Mouse (Mus musculus) ES-Bruce4 (cell line): ENCODE results near the gene Ino80d. TPM values are rescaled to one million over a fixed set of nuclear protein-coding genes. Genes with fewer than 3 reads are reported as not detected.

Source experiments
- H3K27ac ChIP-seq: 2 replicates; pipeline ENCODE4 v1.5.1; 2012; ENCODE audit warnings: low read length, inconsistent platforms; ENCODE audit not compliant: insufficient read depth
- H3K27me3 ChIP-seq: 2 replicates; pipeline ENCODE4 v1.6.1; 2012; ENCODE audit warnings: mild to moderate bottlenecking, low read length, inconsistent platforms; ENCODE audit not compliant: control insufficient read depth, poor library complexity, insufficient read depth, severe bottlenecking
- H3K36me3 ChIP-seq: 2 replicates; pipeline ENCODE4 v1.6.1; 2012; ENCODE audit warnings: inconsistent platforms, mild to moderate bottlenecking, low read length, moderate library complexity; ENCODE audit not compliant: control insufficient read depth, poor library complexity, insufficient read depth, severe bottlenecking
- H3K4me1 ChIP-seq: one replicate; pipeline ENCODE4 v1.8.1; 2011; ENCODE audit warnings: low read length; ENCODE audit not compliant: control insufficient read depth, insufficient read depth
- H3K4me3 ChIP-seq: 2 replicates; pipeline ENCODE4 v1.5.1; 2011; ENCODE audit warnings: low read depth, mild to moderate bottlenecking, low read length
- H3K9ac ChIP-seq: 2 replicates; pipeline ENCODE4 v1.6.1; 2012; ENCODE audit warnings: low read depth, mild to moderate bottlenecking, inconsistent platforms; ENCODE audit not compliant: poor library complexity, severe bottlenecking
- H3K9me3 ChIP-seq: replicated peaks from 2 replicates; pipeline ENCODE4 v1.6.1; 2012; ENCODE audit warnings: mild to moderate bottlenecking, low read length, inconsistent platforms; ENCODE audit not compliant: control insufficient read depth, poor library complexity, insufficient read depth, severe bottlenecking
- CTCF ChIP-seq: IDR thresholded peaks from one replicate; pipeline ENCODE4 v1.8.1; 2011; ENCODE audit warnings: low read depth, low read length
- EP300 ChIP-seq: IDR thresholded peaks from 2 replicates; pipeline ENCODE4 v1.6.1; 2011; ENCODE audit warnings: low read depth, low read length; ENCODE audit not compliant: insufficient read depth
- POLR2A ChIP-seq: IDR thresholded peaks from one replicate; pipeline ENCODE4 v1.8.1; 2011; ENCODE audit warnings: low read length; ENCODE audit not compliant: insufficient read depth
- polyA plus RNA-seq: library from polyadenylated mRNA; stranded (reverse); fragments of >200 nt; gene quantifications from 2 replicates; pipeline ENCODE4 v1.2.4, GENCODE M21; 2011; ENCODE audit warnings: low read depth; ENCODE audit not compliant: missing spikeins, insufficient read depth, insufficient read length

Gene Ino80d
- polyA plus RNA-seq, 1 experiment, result 31.4 TPM

DNA sequence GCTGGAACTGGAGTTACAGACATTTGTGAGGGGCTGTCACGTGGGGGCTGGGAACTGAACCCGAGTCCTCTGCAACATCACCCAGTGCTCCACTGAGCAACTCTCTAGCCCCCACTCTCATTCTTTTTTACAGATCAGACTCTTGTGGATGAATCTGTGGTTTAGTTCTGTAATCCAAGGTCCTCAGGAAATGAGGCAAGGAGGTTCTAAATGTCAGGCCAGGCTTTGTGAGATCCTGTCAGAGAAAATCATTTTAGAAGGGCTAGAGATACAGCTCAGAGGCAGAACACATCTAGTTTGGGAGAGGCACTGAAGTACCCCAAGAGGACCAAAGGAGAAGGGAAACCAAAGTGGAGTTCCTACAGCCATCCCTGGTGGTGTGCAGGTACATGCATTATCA lies 16.4 kb upstream of the Ino80d start:
- Histone ChIP-seq H3K4me1 (peaks cover 4% of the 10 kb centered on the region), H3K4me3 (no peak overlapping the region), H3K9me3 (no peaks in the 10 kb centered on the region), H3K27ac (peak overlapping the region; percentile 57; the same call in 1 of the 2 replicates), H3K9ac (no peak overlapping the region), H3K27me3 (no peaks in the 10 kb centered on the region), H3K36me3 (no peaks in the 10 kb centered on the region)
- TF ChIP-seq CTCF (no peak), EP300 (no peak), POLR2A (no peak)

DNA sequence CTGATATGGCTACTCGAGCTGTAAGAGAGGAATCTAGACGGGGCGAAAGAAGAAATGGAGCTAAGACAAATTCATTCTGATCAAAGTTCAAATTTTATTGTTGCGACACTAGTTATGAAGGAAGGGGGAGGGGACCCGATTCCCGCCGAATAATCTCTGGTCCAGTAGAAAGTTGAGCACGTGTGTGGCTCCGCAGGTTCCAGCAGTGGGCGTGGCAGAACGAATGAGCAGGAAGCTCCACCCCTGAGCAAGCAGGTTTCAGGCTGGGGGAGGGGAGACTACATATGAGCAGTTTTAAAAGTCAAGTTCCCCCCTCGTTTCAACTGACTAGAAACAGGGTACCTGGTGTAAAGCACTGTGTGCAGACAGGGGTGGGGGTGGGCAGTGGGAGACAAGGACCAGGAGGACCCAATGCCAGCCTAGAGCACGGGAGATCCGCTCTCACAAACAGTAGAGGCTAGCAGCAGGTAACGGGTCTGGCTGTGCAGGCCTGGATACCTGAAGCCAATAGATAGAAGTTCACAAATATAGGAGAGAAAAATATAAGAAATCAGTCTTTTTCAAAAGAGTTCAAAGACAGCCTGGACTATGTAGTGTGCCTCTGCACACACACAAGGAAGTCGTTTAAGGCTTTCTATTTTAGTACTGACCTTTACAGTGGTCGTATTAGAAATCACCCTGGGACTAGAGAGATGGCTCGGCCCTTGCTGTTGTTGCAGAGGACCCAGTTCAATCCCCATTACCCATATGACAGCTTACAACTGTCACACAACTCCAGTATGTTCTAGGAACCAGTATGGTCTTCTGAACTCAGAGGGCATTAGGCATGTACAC lies 15.6 kb upstream of the Ino80d start:
- no peak for TF ChIP-seq POLR2A
- no peak for TF ChIP-seq CTCF
- TF ChIP-seq EP300, result 0 out of 2 replicates have a peak, but pooled peaks have one; percentile 47
- Histone ChIP-seq H3K9ac (peak overlapping the region; percentile 18; the same call in 1 of the 2 replicates), H3K4me1 (peaks cover 4% of the 10 kb centered on the region), H3K27ac (peak overlapping the region; percentile 37; the same call in 1 of the 2 replicates), H3K36me3 (no peaks in the 10 kb centered on the region; the same call in 1 of the 2 replicates), H3K27me3 (no peaks in the 10 kb centered on the region), H3K9me3 (no peaks in the 10 kb centered on the region), H3K4me3 (peak overlapping the region; percentile 40; the same call in 1 of the 2 replicates)

- no peak overlapping the region for H3K27ac ChIP-seq
- H3K36me3 ChIP-seq, result no peaks in the 10 kb centered on the region; the same call in 1 of the 2 replicates
- H3K4me3 ChIP-seq, result no peak overlapping the region
These were observed 14.8 kb upstream of the Ino80d start for GRCm38 (mm10) chr1:63129273-63129672.

GRCm38 (mm10) chr1:63126206-63126605 lies 11.7 kb upstream of the Ino80d start:
- Histone ChIP-seq H3K9ac (no peak overlapping the region), H3K4me1 (peaks cover 2% of the 10 kb centered on the region), H3K27ac (no peak overlapping the region), H3K27me3 (no peaks in the 10 kb centered on the region), H3K9me3 (no peaks in the 10 kb centered on the region), H3K36me3 (peaks cover 18% of the 10 kb centered on the region), H3K4me3 (no peak overlapping the region)
- TF ChIP-seq CTCF (no peak), POLR2A (no peak), EP300 (no peak)

More at GRCm38 (mm10) chr1:63129273-63129672, 14.8 kb upstream of the Ino80d start:
- Histone ChIP-seq H3K9ac (no peak overlapping the region; the same call in 1 of the 2 replicates), H3K4me1 (peaks cover 2% of the 10 kb centered on the region), H3K27me3 (no peaks in the 10 kb centered on the region), H3K9me3 (no peaks in the 10 kb centered on the region)
- TF ChIP-seq POLR2A, result no peak
- no peak for TF ChIP-seq EP300
- TF ChIP-seq CTCF, result no peak

DNA sequence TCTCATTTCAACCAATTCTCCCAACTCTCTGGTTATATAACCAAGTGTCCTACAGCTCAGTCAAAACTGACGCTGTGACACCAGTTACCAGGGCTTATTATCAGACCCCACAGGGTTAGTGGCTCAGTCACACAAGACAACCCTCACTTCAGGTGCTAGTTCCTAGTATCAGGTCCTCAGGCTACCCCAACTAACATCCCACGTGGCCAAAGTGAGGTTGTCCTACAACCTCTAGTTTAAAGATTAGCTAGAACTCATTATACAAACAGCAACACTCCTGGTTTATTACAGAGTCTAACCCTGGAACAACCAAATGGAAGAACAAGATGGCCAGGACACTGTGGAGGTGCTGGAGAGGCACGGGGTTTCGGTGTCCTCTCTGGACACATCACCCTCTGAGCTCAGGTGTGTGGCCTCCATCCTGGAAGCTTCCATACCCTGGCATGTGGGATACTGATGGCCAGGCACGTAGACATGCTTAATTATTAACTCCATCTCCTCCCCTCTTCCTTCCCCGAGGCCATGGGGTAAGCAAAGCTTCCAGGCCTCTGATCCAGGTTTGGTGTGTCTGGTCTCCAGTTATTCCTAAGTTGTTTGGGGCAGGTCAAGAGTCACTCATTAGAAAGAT lies 9.5 kb upstream of the Ino80d start:
- H3K9ac ChIP-seq, result no peak overlapping the region
- H3K9me3 ChIP-seq, result peaks cover 4% of the 10 kb centered on the region; the same call in 1 of the 2 replicates
- H3K27me3 ChIP-seq, result no peaks in the 10 kb centered on the region
- H3K4me3 ChIP-seq, result no peak overlapping the region
- no peaks in the 10 kb centered on the region for H3K4me1 ChIP-seq
- H3K27ac ChIP-seq, result no peak overlapping the region
- TF ChIP-seq CTCF, result no peak
- H3K36me3 ChIP-seq, result peaks cover 36% of the 10 kb centered on the region

DNA sequence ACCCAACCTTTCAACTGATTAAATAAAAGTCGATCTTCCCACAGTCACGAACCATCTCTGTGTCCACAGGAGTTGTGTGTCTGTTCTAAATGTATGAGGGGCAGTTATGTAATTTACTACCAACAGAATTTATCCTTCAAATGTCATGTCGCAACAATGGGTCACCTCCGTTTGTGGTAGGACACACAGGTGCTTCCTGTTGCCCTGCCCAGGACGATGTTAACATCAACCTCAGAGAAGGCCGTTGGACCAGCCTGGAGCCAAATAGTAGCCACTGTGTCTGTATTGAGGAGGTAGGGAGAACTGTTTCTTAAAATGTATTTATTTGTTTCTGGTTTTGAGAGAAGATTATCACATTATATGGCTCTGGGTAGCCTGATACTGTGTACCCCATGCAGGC lies 7.5 kb upstream of the Ino80d start:
- peaks cover 3% of the 10 kb centered on the region for H3K4me1 ChIP-seq
- H3K27me3 ChIP-seq, result no peaks in the 10 kb centered on the region
- H3K4me3 ChIP-seq, result no peak overlapping the region
- H3K9ac ChIP-seq, result no peak overlapping the region
- no peak overlapping the region for H3K27ac ChIP-seq
- no peak for TF ChIP-seq EP300
- no peak for TF ChIP-seq POLR2A
- TF ChIP-seq CTCF, result no peak
- H3K9me3 ChIP-seq, result peaks cover 4% of the 10 kb centered on the region; the same call in 1 of the 2 replicates
- peaks cover 39% of the 10 kb centered on the region for H3K36me3 ChIP-seq
